Mouse (Mus musculus) A20 (cell line): Measurements from ENCODE around the gene Syne2.

Source experiments
- DNase-seq: peaks from one replicate; pipeline ENCODE4 v3.0.0-alpha.2; 2011; ENCODE audit warnings: low read depth, low spot score

Syne2 gene

DNA sequence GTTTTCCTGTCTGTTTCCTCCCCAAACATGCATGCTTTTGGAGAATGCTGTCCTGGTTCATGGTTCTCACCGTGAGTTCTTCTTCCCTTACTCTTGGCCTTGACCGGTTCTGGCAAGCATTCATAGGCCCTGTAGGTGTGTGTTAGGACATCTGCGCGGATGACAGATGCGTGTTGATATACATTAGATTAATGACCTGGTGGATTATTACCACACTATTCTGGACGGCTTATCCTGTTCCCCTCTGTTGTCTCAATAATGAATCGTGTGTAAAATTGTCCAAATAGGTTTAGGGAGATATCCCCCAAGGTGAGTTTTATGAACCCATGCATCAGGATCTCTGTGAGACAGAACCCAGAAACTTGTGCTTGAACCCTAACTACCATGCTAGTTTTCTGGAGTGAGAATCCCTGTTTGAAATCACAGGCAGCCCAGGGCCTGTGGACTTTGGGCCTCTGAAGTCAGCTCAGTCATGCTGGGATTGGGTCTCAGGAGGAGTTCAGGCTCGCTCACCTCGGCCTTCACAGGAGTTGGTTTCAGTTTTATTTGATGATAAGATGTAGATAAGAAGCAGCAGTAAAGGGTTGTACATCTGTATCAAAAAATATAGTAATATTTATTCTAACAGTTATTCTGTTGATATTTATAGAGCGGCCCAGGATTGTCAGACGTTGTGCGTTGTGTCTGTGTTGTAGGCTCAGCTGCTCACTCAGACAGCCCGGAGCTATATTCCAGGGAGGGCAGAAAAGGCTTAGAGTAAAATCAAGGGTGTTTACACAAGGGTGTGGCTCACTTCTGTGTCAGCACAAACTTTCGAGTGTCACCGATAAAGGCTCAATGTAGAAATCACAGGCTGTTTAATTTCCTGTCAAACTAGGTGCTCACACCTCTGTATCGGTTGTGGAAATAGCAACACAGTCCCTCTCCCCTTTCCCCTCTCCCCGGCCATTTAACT lies 48.8 kb downstream of the Syne2 start:
- no peak for DNase-seq

DNA sequence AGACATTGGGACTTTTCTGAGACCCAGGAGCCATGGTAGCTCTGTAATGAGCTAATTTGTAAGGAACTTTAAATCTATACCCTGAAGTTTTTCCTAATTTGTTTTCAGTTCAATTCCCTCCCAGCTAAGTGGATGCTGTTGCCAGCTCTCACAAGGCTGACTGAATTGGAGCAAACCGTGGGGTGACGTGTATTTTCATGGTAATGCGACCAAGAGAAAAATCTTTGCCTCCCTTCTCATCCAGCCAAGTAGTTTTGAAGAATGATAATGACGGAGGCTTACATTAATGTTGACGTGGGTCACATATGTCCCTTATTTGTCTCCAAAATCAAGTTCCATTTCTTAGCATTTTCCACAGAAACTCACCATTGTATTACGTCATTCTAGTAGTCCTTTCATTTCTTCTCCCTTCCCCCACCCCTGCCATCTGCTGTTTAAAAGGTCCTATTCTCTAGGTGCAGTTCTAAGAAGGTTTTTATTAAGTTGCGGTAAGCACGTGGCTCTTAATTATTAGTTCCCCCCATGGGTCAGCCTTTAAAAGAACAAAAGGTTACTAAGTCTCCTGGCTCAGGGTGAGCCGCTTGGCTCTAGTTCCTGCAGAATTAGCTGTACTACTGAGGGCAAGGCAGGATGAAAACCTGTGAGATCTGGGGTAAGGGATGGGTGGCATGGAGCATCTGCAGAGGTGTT lies 55.8 kb downstream of the Syne2 start:
- DNase-seq: no peak

DNA sequence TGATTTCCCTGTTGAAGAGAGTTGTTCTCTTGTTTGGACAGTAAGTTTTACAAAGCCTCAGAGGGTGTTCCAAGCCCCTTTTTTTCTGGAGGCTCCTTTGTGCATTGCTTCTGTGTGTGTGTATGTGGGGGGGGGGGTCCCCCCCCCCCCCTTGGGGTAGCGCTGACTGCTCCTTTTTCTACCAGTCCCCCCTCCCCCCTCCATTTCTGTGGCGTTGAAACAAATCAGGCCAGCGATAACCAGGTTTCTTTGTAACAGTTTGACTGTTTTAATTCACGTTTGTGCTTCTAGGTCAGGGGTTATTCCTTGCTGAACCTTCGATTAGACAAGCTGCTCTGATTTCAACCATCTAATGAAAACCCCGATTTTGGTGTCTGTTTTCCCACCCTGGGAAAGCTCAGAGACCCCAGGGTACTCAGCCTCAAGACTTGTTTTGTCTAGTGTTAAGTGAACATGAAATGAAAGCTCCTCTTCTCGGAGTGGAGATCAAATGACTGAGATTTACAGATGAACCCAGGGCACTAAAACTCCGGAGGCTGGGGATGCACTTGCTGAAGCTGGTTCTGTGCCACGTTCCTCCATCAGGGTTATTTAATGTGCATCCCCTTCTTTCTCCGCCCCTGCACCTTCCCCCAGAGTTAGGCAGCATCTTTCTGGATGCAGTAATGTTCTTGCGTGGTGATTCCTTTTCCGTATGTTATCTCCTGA lies 56.5 kb downstream of the Syne2 start:
- DNase-seq: no peak

DNA sequence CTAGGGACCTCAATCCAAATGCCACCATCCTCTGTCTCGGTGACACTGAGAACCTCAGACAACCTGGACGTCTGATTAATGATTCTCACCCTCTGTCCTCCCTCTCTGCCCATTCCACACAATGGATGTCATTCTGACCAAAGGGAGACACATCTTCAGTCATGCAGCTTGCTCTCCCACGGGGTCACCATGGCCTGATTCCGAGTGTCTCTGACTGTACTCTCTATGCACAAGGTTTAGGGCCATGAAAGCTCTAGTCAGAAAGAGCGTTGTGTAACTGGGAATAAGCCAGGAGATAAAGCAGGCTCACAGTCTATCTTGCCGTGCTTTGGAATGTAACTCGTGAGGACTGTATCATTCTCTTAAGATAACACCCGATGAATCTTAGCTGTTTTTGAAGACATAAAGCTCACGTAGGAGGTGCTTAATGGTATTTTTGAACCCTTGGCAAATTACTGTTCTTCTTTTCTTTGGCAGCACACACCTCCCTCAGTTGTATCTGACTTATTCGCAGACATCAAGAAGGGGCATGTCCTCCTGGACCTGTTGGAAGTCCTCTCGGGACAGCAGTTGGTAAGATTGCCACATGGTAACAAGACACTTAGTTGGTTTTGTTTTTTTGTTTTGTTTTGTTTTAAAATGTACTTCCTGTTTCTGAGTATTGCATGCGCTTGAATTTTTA lies 61.8 kb downstream of the Syne2 start:
- no peak for DNase-seq

DNA sequence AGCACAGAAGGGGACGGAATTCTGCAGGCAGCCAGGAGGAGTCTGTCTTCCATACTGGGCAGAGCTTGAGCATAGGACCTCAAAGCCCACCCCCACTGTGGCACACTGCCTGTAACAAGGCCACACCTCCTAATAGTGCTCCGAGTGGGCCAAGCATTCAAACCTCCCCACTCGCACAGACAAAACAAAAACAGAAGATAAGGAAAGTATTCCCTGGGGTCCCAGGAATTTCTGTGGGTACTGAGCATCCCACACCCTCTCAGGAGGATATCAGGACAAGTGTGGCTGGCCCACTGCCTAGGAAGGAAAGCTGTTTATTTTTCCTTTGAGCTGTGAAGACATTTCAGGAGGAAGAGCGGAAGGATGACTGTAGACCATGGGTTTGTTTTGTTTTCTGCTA lies 63.6 kb downstream of the Syne2 start:
- no peak for DNase-seq

DNA sequence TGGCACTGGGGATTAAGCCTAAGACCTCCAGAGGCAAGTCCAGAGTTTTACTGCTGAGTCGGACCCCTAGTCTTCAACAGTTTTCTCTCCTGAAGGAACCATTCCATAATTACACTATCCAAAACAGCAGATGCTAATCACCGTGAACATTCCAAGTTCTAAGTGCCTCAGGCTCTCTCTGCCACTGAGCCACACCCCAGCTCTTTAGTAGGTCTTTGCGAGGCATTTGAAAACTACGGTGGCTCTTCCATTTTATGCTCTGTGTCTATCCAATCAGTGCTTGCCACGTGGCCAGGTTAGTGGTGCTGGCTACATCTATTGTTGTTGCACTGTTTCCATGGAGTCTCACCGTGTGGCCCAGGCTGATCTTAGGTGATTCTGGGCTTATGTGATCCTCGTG lies 68.2 kb downstream of the Syne2 start:
- no peak for DNase-seq

DNA sequence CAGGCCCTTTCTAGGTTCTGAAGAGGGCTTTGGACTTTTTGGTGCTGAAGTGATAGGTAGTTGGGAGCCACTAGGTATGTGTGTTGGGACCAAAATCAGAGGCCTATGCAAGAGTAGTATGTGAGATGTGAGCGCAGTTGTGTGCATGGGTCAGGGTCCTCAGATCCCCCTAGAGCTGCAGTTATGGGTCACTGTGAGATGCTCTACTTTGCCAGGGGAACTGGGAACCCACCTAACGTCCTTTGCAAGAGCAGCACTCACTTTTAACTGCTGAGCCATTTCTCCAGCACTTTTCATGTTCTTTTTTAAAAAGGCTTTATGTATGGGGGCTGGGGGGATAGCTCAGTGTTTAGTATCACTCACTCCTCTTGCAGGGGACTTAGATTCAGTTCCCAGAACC lies 69.0 kb downstream of the Syne2 start:
- no peak for DNase-seq

DNA sequence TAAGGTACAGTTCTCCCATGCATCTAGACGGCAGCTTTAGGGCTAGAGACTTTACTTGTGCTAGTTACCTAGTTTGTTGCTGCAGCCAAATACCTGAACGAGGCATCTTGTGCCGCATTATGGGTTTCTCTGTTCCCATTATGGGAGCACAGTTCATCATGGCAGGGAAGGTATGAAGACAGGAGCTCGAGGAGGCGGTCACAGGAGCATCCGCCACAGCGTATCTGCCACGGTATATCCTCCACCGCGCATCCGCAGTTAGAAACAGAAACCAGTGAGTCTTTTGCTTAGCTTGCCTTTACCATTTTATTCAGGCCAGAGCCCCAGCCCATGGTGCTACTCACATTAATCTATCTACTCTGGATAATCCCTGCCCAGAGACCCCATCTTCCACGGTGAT lies 70.8 kb downstream of the Syne2 start:
- DNase-seq: no peak

DNA sequence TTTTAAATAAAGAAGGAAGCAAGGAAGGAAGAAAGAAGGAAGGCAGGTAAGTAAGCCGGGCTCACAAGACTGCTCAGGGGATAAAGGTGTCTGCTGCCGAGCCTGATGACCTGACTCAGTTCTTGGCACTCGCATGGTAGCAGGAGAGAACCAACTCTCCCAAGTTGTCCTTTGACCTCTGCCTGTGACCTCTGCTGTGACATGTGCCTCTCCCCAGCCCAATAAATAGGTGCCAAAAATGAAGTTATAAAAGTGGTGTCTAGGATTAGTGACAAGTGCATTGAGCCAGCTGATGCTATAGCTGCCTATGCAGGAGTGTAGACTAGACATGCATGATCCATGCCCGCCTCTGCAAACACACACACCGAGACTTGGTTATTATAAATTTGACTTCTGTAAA lies 73.3 kb downstream of the Syne2 start:
- no peak for DNase-seq

DNA sequence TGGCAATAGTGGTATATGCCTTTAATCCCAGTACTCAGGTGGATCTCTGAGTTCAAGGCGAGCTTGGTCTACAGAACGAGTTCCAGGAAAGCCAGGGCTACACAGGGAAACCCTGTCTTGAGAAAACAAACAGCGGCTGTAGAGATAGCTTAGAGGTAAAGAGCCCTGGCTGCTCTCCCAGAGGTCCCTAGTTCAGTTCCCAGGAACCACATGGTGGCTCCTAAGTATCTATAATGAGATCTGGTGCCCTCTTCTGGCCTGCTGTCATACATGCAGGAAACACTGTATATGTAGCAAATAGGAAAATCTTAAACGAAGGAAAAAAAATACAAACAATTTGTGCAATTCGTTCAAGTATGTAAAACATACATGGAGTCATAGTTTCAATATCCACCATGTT lies 75.5 kb downstream of the Syne2 start:
- DNase-seq: peak; percentile 33

DNA sequence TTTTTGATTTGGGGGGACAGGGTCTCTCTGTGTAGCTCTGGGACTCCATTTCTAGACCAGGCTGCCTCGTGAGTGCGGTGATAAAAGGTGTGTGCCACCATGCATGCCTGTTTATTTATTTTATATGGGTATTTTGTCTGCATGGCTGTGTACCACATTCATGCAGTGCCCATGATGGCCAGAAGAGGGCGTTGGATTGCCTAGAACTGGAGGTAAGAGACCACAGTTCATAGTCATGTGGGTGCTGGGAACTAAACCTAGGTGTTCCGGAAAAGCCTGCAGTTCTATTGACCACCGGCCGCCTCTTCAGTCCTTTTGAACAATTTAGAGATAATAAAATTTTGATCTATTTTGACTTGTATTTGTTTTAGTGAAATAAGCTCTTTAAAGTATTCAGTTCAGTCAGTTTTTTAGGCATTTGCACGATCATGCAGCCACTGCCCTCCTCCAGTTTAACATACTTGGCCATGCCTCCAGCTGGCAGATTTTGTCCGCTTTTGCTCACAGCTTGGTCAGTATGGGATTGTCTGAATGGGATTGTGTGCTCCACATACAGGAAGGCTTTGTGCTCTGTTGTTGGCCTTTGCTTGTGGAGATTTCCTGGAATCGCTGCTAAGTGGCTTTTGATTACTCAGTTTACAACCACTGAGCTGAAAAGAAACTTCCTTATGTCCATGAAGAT lies 76.5 kb downstream of the Syne2 start:
- peak; percentile 32 for DNase-seq

DNA sequence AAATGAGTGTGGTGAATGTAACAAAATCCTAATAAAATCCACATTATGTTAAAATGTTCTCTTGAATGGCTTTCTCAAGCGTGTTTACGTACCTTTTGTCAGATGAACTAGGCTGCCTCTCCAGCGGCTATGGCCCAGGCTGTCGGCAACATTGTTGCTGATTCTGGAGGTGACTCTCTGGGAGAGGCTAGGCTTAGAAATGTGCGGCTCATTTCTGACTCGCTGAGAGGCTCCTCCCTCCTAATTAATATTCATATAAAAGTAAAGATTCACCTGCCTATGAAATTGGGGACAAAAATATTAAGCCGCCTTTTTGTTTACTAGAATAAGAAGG lies 77.0 kb downstream of the Syne2 start:
- no peak for DNase-seq

DNA sequence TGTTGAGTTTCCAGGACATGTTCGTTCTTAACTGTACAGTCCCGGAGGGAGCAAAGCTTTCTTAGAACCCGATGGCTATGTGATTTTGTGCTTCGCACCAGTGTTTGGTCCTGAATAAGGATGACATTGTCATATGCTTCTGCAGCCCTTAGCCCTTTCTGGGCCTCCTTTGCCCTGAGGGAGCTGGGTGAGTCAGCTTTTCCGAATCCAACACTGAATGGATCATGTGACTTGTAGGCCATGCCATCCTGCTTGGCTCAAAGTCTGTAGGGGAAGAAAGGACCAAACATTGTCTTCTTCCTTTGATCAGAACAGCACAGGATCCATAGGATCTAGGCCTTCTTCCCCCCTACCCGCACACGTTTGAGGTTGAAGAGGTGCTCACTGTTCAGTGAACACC lies 79.9 kb downstream of the Syne2 start:
- DNase-seq: no peak

DNA sequence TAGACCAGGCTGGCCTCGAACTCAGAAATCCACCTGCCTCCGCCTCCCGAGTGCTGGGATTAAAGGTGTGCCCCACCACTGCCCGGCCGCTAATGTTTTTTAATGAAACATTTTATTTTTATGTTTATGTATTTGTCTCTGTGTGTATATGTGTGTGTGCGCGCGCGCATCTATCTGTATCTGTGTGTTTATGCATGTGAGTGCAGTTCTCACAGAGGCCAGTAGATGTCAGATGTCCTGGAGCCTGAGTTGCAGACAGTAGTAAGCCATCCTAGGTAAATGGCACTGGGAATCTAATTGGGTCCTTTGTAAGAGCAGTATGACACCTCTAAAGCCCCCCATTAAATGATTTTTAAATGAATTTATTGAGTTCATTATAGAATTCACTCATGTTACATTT lies 83.8 kb downstream of the Syne2 start:
- peak; percentile 8 for DNase-seq

DNA sequence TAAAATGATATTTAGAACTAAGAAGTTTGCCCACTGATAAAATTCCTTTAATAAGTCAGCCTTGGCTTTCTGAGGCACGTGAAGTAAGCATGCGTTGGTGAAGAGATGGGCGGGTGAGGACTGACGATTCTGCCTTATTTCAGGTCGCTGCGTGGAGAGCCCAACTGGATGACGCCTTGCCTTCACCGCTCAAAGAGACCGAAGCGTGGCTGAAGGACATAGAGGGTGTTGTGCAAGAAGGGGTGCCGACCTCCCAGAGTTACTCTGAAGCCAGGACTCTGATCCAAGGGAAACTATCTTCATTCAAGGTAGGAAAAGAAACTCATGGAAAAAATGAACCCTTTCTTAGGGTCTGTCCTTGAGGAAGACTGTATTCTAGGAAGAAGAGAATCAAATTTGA lies 86.1 kb downstream of the Syne2 start:
- DNase-seq: no peak

DNA sequence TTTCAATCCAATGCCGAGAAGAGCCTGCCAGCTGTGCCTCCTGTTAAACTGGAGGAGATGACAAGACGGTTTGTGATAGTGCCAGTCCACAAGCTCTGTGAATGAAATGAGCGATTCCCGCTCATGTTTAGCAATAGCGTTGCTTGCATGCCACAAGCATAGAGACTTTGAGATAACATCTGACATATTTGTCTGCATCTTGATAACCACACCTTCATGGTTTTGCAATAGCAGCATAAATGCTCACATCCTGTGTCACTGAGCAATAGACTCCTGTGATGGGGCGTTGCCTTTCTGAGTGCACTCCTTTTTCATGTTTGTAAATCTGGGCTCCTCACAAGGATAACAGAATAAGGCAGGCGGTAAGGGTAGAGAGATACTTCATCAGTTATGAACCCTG lies 87.4 kb downstream of the Syne2 start:
- DNase-seq: no peak

DNA sequence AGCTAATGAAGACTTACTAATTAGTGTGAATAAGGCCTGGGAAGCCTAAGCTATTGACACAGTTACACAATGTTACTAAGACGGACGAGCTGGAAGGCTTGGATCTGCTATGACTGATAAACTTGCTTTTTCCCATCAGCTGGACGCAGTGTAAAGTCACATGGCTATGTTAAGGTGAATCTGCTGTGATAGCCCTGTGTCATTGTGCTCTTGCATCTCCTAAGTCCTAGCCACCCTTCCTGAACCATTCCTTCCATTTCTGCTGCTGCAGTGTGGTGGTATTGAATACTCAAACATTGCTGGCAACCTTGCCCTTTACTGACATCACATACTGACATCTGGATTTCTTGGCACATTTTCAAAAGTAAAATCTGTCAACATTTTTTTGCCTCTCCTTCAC lies 90.5 kb downstream of the Syne2 start:
- no peak for DNase-seq

DNA sequence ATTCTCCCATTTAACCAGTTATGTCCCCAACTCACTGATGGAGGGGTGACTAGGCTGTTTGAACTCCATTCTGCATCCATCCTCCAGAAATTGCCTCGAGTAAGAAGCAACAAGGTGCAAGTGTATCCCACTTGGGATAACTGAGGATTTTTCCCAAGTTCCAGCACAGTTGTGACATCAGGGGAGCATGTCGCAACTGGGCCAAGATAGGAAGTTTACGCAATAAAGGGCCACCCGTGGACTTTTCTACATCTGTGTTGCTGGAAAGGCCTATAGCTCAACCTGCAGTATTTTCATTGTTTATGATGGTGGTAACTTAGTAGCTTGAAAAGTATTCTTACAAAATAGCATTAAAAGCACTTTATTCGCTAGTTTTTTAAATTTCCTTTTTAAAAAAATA lies 97.8 kb downstream of the Syne2 start:
- DNase-seq: no peak

DNA sequence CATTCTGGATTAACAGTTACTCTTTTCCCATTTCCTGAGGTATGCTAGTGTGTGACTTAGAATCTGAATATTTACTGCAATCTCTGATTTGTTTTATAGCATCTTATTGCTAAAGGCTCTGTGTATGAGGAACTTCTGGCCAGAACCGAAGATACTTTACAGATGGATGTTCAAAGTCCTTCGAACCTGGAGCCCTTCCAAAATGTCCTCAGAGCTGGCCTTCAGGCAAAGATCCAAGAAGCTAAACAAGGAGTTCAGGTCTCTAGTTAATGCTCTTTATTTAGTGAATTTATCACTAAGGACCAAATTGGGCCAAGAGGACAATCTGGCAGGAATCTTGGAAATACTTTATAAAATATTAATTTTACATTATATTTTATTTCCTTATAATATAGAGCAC lies 100.5 kb downstream of the Syne2 start:
- DNase-seq: no peak

DNA sequence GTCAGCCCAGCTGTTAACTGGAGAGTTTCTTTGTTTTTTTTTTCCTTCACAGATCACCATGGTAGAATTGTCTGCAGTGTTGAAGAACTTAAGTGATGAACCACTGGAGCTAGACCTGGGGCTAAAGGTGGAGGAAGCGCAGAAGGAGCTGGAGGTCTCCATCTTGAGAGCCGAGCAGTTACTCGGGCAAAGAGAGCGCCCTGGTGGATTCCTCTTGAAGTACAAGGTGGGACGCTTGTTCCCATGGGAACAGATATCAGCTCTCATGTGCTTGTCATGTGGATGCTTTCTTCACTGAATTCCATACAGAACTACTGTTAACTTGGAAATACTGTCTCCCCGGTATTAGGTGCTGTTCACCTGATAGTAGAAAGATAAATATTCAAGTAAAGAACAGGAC lies 101.0 kb downstream of the Syne2 start:
- peak; percentile 12 for DNase-seq

DNA sequence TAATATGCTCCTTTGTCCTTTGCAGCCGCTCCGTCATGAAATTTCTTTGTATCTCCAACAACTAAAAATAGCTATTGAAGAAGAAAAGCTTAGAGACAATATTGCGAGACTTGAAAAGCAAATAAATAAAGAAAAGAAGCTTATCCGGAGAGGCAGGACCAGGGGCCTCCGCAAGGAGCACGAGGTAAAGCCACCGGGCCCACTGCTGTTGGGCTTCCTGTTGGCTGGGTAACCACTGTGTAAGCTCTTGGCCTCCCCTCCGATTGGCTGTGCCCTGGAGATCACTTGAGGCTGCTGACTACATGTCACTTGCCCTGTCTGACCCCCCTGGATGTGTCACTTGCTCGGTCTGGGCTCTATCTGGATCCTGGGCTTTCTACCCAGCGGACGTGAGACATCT lies 105.0 kb downstream of the Syne2 start:
- DNase-seq: no peak

DNA sequence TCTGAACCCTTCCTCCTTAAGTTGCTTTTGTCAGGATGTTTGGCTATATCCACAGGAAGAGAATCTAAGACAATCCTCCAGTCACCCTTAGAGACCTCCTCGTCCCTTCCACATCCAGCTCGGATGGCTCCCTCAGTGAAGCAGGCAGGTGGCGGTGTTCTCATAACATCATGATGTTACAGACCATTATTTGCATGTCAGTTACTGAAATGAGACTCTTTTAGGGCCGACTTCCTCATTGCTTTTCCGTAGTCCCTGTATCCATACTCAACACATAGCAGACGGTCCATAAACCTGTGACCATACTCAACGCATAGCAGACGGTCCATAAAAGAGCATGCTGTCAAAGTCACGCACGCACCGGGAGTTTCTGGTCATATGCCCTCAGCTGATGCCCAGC lies 106.9 kb downstream of the Syne2 start:
- no peak for DNase-seq
